Mouse (Mus musculus) v-Abl transformed pro-B cells (cell line): ENCODE data around the gene Ssc5d.

Experiments used
- in situ Hi-C, 2 experiments: fragments of 400-800 bp; cut with MboI; formaldehyde crosslinking; loops; one replicate each; pipeline ENCODE4 v1.15.1; 2025; ENCODE audit not compliant: unreplicated experiment in 2 of 2

Gene Ssc5d

GRCm38 (mm10) chr7:4938456-4938855, 12.9 kb downstream of the Ssc5d start:
- in situ Hi-C loops: loop anchor here (5.0 to 25.0 kb wide), 3 partner anchors 126 to 801 kb away; partner anchors contain the start of genes Leng8 (in 2 of the 2) and Ube2s (in 2 of the 2)

- in situ Hi-C loops: loop anchor here (5.0 to 25.0 kb wide), 12 partner anchors 33 to 1257 kb away; partner anchors contain the start of genes Leng8 (in 2 of the 2), Galp (in 1 of the 2), Gm36210 (in 1 of the 2) and Rpl28 (in 1 of the 2)
Measured at GRCm38 (mm10) chr7:4940068-4940479, 14.5 kb downstream of the Ssc5d start.

DNA sequence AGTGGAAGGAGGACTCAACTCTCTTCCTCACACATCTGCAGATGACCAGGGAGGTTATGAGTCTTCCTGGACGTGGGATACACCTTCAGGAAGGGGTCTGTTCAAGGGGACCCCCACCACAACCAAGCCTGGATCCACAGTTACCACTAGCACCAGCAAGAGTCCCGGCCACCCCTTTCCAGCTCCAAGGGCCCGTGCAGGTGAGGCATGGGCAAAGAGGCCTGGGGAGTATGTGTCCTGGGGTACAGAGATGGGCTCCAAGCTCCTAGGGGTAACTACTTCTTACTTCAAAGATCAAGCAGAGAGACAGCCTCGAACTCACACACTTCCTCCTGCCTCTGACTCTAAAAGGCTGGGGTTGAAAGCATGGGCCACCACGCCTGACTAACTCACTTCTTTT, 17.1 kb downstream of the Ssc5d start:
- in situ Hi-C loops: loop anchor here (5.0 to 25.0 kb wide), 12 partner anchors 35 to 1255 kb away; partner anchors contain the start of genes Leng8 (in 2 of the 2), Galp (in 1 of the 2), Gm36210 (in 1 of the 2) and Rpl28 (in 1 of the 2)

GRCm38 (mm10) chr7:4943223-4943815, 17.7 kb downstream of the Ssc5d start:
- in situ Hi-C loops: loop anchor here (5.0 to 25.0 kb wide), 12 partner anchors 36 to 1254 kb away; partner anchors contain the start of genes Leng8 (in 2 of the 2), Galp (in 1 of the 2), Gm36210 (in 1 of the 2) and Rpl28 (in 1 of the 2)

DNA sequence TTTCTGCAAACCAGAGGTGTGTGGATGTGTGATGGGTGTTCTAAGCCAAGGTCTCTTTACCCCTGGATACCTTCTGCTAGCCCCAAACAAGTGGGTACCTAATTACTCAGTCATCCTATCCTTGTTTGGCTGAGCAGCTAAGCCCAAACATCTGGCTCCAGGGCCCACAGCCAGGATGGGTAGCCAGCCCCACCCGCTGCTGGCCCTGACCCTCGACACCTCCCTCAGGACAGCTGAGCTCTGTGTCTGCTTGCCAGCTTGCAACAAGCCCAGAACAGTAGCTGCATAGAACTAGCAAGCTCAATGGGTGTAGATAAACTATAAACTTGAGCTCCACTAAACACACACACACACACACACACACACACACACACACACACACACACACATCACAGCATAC, 22.3 kb downstream of the Ssc5d start:
- in situ Hi-C loops: loop anchor here (10.0 to 25.0 kb wide), 5 partner anchors 57 to 1177 kb away; partner anchors contain the start of genes Leng8 (in 2 of the 2) and Rpl28 (in 1 of the 2)

DNA sequence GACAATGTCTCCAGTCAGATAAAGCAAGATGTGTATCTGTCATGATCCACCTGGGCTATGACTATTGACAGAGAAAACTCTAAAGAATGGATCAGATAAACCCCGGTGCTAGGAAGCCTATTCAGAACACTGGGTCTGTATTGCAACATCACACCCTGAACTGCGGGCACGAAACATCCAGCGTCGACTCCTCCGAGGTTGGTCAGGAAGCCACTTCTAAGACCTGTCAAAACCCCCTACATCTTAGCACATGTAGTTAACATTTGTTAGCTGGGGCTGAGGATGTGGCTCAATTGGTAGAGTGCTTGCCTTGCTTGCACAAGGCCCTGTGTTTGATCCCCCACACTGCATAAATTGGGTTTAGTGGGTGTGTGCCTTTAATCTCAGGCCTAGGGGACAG, 22.8 kb downstream of the Ssc5d start:
- in situ Hi-C loops: loop anchor here (10.0 to 25.0 kb wide), 5 partner anchors 56 to 1176 kb away; partner anchors contain the start of genes Leng8 (in 2 of the 2) and Rpl28 (in 1 of the 2)

DNA sequence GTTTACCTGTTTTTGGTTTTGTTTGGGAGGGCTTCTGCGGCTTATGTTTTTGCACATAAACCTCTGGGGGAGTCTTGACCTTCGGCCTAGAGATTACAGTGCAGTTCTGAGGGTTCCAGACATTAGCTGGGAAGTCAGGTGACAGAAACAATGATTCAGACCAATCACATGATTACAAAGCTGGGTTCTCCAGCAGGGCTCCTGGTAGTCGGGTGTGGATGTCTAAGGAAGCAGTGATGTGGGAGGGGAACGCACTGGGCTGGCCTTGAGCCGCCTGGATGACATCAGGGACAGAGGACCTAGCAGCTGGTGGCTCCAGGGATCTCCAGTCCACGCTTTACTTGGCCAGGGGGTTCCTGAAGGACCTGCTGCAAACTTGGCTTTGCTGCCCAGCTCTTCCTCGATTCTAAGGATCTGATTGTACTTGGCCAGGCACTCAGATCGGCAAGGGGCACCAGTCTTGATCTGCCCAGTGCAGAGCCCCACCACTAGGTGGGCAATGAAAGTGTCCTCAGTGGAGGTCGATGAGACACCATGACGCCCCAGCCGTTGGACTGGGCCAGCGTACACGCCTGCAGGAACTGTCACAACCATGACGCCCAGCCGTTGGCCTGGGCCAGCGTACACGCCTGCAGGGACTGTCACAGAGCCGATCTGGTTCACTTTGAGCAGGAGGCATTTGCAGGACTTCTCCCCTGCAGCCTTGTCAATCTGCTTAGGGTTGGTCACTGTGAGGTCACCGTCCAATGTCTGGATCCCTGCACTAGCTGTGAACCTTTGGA, 25.2 kb downstream of the Ssc5d start:
- in situ Hi-C loops: loop anchor here in 1 of 2 experiments (25.0 kb wide), 1 partner anchor 337 kb away; no protein-coding TSS in a partner anchor

DNA sequence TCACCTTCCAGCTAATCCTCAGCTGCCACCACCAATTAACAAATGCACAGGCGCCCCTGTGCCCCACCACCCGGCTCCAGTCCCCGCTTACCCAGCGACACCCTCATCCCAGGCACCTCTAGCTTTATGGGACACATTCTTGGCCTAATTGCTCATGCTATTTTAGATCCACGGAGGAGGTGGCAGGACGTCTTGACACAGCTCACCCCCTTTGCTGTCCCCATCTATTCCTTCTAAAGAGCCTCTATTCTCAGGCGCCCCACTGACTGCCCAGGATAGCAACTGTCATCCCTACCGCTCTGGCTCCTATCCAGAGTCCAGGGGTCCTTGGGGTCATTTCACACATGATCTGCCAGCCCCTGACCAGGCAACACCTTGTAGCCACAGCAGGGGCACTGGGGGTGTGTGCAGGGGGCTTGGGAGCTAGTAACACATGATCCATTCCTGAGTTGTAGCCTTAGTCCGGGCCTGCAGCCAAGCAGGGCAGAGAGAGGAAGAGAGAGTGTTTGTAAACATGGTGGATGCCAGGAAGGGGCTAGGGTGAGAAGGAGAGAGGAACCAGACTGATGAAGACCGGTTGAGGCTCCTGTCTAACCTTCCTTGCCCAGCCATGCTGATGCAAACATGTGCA, 28.3 kb downstream of the Ssc5d start:
- in situ Hi-C loops: loop anchor here in 1 of 2 experiments (25.0 kb wide), 1 partner anchor 333 kb away; no protein-coding TSS in a partner anchor

DNA sequence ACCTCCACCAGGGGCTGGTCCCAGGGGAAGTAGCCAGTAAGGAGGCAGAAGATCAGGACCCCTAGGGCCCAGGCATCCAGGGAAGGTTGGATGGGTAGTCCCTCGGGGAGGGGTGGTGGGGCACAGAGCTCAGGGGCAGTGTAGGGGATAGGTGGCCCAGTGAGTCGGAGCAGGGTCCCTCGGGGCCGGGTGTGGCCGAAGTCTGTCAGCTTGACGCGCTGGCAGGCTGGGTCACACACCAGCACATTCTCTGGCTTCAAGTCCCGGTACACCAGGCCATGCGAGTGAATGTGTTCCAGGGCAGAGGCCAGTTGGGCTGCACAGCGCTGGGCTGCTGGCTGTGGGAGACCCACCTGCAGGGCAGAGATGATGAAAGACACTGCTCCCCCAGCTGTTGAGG, 31.8 kb downstream of the Ssc5d start:
- in situ Hi-C loops: loop anchor here in 1 of 2 experiments (25.0 kb wide), 1 partner anchor 330 kb away; no protein-coding TSS in a partner anchor

GRCm38 (mm10) chr7:4963527-4963926, 37.9 kb downstream of the Ssc5d start:
- in situ Hi-C loops: loop anchor here in 1 of 2 experiments (5.0 to 25.0 kb wide), 2 partner anchors 34 to 324 kb away; partner anchors contain the start of gene Zfp579

- in situ Hi-C loops: loop anchor here in 1 of 2 experiments (5.0 to 25.0 kb wide), 2 partner anchors 33 to 323 kb away; partner anchors contain the start of gene Zfp579
Measured at GRCm38 (mm10) chr7:4964272-4964671, 38.7 kb downstream of the Ssc5d start, which contains the start of gene Sbk2. TSS of gene Sbk2 (minus strand) at chr7:4964406.

DNA sequence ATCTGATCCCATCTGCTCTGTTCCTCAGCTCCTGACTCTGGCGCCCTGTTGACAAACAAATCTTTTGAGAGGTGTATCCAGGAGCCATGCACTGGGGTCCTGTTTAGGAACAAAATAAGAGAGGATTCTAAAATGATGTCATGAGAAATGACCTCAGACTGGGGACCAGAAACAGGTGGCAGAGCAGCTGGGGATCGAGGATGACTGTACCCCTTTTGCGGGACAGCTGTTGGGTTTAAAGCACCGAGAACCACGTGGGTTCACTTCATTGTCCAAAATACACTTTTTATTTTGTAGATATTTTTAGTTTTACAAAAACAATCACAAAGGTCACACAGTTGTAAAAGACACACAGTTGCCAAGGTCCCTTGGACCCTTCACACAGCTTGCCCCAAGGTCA, 39.4 kb downstream of the Ssc5d start:
- in situ Hi-C loops: loop anchor here in 1 of 2 experiments (5.0 to 25.0 kb wide), 2 partner anchors 32 to 322 kb away; partner anchors contain the start of gene Zfp579

DNA sequence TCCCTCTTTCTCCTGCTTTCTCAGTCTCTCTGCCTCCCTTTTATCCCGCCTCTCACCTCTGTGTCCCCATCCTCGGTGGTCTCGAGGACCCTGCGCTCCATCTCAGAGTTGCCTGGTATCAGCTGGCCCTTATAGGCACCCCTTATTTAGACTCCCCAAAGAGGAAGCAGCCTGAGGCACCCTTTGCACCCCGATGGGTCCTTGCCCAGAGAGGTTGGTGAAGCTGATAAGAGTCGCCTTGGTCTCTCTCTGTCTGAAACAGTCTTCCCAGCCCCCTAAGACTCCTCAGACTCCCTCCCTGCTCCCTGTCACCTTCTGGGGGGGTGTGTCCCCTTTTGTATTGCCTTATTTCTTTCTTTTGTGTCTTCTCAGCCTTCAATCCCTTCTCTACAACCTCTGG, 45.5 kb downstream of the Ssc5d start, which contains the start of gene Sbk3:
Gene Sbk3, minus strand, starts transcription at position 101 of the 400 bp plus-strand sequence.
- in situ Hi-C loops: loop anchor here in 1 of 2 experiments (25.0 kb wide), 1 partner anchor 316 kb away; no protein-coding TSS in a partner anchor

DNA sequence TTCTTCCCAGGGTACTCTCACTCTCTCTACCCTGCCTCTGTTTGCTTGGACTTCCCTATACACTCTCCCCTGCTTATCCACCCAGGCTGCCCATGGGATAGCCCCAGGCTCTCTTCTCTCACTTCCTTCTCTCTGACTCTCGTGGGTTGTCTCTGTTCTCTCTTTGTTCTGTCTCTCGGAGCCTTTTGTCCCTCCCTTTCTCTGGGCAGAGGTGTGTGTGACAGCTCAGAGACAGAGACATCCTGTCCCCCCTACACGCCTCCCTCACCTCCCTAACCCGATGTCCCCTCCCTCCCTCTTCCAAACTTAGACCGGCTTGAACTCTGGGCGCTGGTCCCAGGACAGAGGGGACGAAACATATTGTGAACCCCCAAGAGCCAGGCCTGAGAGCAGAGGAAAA, 46.1 kb downstream of the Ssc5d start:
- in situ Hi-C loops: loop anchor here in 1 of 2 experiments (25.0 kb wide), 1 partner anchor 316 kb away; no protein-coding TSS in a partner anchor

- in situ Hi-C loops: loop anchor here in 1 of 2 experiments (25.0 kb wide), 1 partner anchor 315 kb away; no protein-coding TSS in a partner anchor
Measured at GRCm38 (mm10) chr7:4972321-4973047, 46.9 kb downstream of the Ssc5d start.

DNA sequence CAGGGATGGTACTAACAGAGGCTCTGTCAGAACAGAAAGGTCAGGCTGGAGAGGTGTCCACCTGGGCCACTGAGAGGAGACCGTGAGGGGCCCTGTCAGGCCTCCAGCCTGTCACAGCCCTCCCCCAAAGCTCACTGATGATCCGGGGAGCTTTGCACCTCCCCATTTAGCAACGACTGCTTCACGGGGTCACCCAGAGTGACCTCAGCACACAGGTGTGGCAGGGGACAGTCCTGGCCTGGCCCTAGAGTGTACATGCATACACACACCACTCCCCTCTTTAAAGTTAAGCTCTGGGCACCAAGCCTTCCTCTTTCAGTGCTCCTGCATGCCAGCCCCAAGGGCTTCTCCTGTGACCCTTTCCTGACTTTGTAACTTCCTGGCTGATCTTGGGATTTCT, 49.9 kb downstream of the Ssc5d start:
- in situ Hi-C loops: no loop called here

- in situ Hi-C loops: no loop called here
Measured at GRCm38 (mm10) chr7:4976832-4977231, 51.2 kb downstream of the Ssc5d start.

DNA sequence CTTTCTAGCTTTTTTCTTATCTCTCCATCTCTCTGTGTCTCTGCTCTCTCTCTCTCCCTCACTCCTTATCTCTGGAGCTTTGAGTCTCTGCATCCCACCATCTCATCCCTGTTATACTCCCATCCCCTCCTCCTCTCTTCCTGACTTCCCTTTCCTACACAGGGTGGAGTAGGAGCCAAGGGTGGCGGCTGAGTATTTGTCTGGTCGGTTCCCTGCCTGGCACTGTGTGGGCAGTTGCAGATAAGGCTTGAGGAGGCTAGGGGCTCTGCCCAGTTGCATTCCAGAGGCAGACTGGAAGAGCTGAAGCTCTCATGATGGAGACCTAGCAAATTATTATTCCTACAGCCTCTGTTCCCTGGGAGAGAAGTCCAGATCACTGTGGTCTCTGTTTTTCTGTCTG, 62.7 kb downstream of the Ssc5d start:
- in situ Hi-C loops: no loop called here
